Mouse (Mus musculus): ENCODE results near the gene Cog2.

Cog2 gene

DNA sequence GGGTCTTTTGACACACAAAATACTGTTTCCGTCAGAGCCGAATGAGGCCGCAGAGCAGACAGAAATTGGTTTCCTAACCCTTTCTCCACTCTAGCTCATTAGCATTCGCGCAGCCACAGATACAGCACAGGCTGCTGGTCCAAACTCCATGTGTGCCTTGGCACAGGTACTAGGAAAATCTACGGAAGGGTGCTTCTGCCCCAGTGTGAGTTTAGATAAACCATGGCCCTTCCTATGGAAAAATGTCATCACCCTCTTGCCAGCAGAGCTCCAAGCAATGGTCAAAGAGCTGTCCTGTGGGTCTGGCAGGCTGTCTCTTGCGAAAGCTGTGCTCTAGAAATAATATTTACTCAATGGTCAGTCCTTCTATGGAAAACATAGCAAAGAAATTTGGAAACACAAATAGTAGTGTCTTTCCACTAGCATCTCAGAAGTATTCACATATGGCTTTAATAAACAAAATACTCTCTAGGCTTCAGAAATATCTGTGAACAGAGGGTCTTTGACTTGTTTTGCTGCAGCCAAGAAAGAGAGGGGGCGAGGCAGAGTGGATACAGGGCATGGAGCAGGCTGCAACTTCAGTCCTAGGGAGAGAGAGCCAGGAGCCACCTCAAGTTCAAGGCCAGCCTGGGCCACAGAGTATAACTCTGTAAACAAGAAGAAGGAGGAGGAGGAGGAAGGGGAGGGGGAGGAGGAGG, 51.3 kb downstream of the Cog2 start:
- peak; percentile 55 for DNase-seq

GRCm38 (mm10) chr8:124572430-124572775, 51.8 kb downstream of the Cog2 start:
- no peak for DNase-seq

- peak; percentile 89 for DNase-seq
Observed at GRCm38 (mm10) chr8:124573552-124574340, 53.2 kb downstream of the Cog2 start.

DNA sequence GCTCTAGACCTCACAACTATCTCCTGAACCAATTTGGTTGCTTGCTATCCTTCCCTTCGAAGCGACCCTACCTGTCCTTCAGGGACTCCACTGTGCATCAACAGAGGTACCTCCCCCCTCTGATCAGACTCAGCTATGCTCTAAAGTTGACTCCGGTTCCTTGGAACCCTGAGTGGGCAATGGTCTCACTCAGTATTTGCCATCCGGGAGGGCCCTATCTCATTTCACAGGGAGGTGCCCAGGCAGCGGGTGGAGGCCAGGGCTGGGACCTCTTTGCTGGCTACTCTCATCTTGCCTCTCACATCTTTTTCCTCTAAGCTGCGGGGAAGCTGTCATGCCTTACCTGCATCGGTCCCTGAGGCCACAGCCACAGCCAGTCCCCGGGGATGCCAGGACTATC, 55.2 kb downstream of the Cog2 start, which contains the start of gene Capn9:
TSS of gene Capn9 (plus strand) at position 301 of the 400 bp plus-strand sequence.
- DNase-seq: no peak

DNA sequence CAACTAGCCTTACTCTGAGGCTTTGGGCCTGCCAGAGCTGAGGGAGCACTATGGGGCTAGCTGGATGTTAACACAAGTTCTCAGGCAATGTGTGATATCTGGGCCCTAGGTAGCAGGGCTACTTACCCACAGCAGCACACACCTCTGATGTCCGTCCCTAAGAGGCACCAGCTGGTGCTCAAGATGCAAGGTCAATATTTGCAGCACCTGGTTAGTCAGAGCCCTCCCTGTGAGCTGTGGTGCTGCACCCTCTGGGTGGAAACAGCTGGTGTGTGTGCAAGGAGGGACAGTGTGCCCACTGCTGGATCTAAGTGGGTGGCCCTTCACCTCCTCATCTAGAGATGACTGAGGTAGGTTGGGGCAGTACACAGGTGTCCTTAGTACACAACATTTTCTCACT, 56.2 kb downstream of the Cog2 start:
- DNase-seq: no peak

DNA sequence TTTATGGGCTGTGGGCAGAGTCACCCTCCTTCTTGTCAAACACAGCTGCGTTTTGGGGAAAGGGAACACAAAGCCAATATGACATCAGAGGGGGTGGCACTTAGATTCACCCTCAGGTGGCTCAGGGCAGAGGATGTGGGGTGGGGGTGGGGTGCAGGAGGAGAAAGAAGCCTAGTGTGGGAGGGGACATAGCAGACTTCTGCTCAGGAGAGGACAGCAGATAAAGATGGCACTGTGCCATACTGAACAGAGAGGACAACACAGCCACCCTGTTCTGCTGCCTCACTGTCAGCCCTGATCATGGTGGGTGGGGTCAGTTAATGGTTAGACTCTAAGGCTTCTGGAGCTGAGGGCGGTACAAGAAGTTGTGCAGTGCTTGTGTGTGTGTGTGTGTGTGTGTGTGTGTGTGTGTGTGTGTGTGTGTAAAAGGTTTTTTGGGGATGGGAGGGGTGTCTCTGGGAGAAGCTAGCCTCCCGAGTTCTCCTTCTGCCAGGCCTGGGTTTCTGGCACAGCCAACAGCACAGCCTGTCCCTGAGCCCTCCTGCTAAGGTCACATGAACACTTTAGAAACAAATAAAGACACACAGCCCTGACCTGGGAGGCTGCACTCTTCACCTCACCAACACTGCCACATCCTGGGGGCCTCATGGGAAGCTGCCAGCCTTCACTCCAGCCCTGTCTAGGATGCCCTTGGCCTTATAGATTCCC, 65.3 kb downstream of the Cog2 start:
- no peak for DNase-seq

- DNase-seq: no peak
Observed at GRCm38 (mm10) chr8:124586556-124586955, 66.0 kb downstream of the Cog2 start.

DNA sequence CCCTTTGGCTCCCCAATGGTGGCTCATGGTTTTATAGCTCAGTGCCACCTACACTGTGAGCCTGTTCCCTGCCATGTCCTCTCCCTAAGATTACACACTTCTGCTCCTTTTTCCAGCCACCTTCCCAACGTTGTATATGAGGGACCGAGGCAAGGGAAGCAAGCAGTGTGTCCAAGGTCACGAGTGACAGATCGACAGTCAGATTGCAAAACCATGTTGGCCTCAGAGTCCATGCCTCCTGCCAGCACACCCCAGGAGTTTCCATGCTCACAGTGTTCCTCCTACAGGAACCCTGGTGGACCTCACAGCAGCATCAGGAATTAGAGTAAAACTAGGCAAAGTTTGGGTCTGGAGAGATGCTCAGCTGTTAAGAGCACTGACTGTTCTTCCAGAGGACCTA, 68.8 kb downstream of the Cog2 start:
- no peak for DNase-seq

All from kidney, adult 18-20 months (tissue).